Mouse (Mus musculus) right cerebral cortex, postnatal 14 days (tissue): ENCODE results near the gene Plxdc1.

Experiments
- DNase-seq: peaks from one replicate; pipeline ENCODE4 v3.0.0; 2022

Gene Plxdc1

DNA sequence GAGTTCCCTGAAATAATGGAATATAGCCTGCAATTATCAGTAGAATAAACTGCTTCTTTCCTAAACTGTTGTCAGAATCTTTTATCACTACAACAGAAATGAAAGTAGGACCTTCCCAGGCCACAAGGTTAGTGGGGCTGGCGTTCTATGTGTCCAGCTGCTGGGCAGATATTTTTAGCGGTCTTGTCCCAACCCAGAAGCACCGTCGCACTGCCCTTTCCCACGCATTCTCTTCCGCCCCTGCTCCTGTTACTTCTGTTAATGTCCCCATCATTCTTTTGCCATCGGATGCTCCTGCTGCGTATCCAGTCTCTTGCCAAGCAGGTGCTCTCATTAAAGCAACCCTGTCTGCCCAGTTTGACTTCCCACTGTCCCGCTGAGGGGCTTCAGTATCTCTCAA, 79.3 kb downstream of the Plxdc1 start:
- no peak for DNase-seq

DNA sequence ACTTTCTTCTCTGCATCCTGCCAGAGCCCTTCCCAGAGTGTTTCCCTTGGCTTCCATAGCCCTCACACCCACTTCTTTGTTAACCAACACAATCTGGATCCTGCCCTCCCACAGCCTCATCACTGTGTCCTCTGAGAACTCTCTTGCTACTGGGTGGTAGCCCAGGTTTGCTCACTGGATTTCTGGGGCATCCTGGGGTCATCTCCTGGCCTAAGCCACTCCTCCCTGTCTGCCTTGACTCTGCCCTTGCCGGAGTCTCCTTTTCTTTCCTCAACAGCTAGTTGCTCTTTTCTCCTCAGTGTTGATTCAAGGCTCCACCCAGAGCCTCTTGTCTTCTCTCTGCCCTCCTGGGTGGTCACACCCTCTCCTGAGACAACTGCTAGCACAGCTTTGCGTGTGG, 80.3 kb downstream of the Plxdc1 start:
- DNase-seq, result no peak

GRCm38 (mm10) chr11:97905540-97905939, 80.7 kb downstream of the Plxdc1 start:
- DNase-seq, result no peak

- no peak for DNase-seq
These were observed 81.4 kb downstream of the Plxdc1 start for GRCm38 (mm10) chr11:97904801-97905200.

- DNase-seq, result no peak
These were observed 84.4 kb downstream of the Plxdc1 start for GRCm38 (mm10) chr11:97901806-97902205.

GRCm38 (mm10) chr11:97899822-97900221, 86.4 kb downstream of the Plxdc1 start:
- DNase-seq, result peak; percentile 87

DNA sequence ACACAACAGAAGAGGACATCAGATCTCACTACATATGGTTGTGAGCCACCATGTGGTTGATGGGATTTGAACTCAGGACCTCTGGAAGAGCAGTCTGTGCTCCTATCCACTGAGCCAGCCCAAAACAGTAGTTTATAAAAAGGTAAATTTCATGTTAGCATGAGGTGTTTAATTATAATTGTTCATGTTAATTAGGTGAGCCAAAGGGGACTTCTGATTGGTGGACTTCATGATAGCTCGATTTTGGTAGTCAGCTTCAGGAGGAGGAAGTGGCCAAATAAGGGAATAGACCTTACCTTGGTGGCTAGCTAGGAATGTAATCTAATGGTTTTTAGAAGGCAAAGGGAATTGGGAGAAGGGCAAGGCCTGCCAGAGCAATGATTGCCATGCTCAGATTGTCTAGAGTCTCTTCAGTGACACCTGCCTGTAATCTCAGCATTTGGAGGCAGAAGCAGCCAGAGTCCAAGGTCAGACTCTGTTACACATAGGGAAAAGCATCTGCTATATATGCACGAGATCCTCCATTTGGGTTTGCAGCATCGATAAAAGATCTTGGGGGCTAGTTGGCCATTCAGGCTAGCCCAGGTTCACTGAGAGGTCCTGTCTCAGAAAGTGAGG, 88.6 kb downstream of the Plxdc1 start:
- no peak for DNase-seq

- no peak for DNase-seq
These were observed 89.6 kb downstream of the Plxdc1 start for GRCm38 (mm10) chr11:97896655-97897054.

DNA sequence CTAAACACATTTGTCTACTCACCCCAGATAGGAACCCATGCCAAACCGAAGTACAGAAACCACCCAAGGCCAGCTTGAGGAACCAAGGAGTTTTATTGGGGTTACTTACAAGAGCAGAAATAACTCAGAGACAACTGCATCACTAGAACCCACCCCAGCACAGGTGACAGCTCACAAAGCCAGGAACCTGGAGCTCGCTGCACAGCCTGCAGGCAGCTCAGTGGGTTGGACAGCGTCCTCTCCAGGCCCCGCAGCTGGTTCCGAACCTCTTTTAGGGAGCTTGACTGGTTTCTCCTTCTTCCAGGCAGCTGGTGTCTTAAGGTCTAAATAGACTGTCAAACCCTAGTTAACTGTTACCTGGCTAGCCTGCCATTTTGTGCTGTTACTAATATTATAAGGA, 94.4 kb downstream of the Plxdc1 start:
- no peak for DNase-seq

- no peak for DNase-seq
These were observed 100.8 kb downstream of the Plxdc1 start for GRCm38 (mm10) chr11:97885296-97885915.

GRCm38 (mm10) chr11:97884601-97885185, 101.6 kb downstream of the Plxdc1 start:
- no peak for DNase-seq

DNA sequence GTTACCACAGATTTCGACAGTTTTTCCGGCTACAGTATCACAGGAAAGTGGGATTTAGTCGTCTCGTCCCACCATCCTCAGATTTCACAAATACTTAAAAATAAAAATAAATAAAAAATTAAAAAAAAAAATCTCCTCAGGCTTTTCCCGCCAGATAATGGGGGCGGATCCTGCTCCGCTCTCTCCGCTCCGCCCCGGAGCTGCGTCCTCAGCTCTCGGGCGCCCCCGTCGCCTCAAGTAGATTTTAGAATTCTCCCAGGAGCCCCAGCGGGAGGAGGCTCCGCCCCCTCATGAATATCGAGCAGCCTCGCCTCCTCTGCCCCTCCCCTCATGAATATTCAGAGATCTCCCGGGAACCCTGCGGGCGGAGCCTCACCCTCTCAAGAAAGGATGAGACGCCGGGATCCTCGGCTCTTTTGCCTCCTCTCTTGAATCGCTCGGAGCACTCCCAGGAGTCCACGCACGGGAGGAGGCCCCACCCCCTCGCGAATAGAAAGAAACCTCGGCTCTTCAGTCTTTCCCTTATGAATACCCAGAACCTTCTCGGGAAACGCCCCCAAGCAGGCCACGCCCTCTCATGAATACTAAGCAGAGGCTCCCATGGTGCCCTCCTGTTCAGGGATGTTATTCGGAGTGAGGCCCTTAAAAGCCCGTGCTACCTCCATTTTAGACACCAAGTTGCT, 102.2 kb downstream of the Plxdc1 start, which contains the start of gene Fbxo47:
Fbxo47 (minus strand) TSS at position 237 of the 683 bp plus-strand sequence.
- peak; percentile 94 for DNase-seq

- peak; percentile 63 for DNase-seq
These were observed 102.7 kb downstream of the Plxdc1 start for GRCm38 (mm10) chr11:97883542-97883917.

- no peak for DNase-seq
These were observed 105.9 kb downstream of the Plxdc1 start for GRCm38 (mm10) chr11:97880362-97880761.

DNA sequence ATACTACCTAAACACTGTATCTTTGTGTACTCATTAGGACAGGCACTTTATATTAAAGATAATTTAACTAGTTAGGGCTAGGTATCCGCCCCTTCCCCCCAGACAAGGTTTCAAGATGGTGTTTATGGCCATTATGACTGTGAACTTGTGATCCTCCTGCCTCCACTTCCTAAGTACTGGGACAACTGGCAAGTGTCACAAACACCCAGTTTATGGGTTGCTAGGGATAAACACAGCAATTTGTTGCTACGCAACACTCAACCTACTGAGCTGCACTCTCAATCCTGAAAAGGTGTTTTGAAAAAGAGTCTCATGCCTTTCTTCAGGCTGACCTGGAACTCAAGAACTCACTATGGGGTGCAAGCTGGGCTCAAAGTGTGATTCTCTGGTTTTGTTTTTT, 108.9 kb downstream of the Plxdc1 start:
- no peak for DNase-seq

GRCm38 (mm10) chr11:97874396-97874795, 111.8 kb downstream of the Plxdc1 start:
- no peak for DNase-seq
